Mouse (Mus musculus): ENCODE data around the gene Dpy19l3.

Gene Dpy19l3

GRCm38 (mm10) chr7:35754033-35754885 lies at the start of gene Dpy19l3:
Gene Dpy19l3, minus strand, starts transcription at chr7:35754454.
- DNase-seq (ENCODE audit: low spot score): no peak

- DNase-seq (ENCODE audit: low spot score): peak; percentile 56
These were observed 48.8 kb upstream of the Dpy19l3 start, which contains the start of gene Zfp507 for GRCm38 (mm10) chr7:35802906-35803595. Gene Zfp507, minus strand, starts transcription at chr7:35803003.

GRCm38 (mm10) chr7:35802201-35802905 lies 48.1 kb upstream of the Dpy19l3 start:
- no peak for DNase-seq (ENCODE audit: low spot score)

GRCm38 (mm10) chr7:35796123-35796522 lies 41.9 kb upstream of the Dpy19l3 start:
- DNase-seq (ENCODE audit: low spot score): no peak

GRCm38 (mm10) chr7:35794145-35794664 lies 40.0 kb upstream of the Dpy19l3 start:
- DNase-seq (ENCODE audit: low spot score): no peak

- no peak for DNase-seq (ENCODE audit: low spot score)
These were observed 38.0 kb upstream of the Dpy19l3 start for GRCm38 (mm10) chr7:35792150-35792848.

- no peak for DNase-seq (ENCODE audit: low spot score)
These were observed 36.7 kb upstream of the Dpy19l3 start for GRCm38 (mm10) chr7:35790926-35791325.

GRCm38 (mm10) chr7:35790201-35790600 lies 35.9 kb upstream of the Dpy19l3 start:
- no peak for DNase-seq (ENCODE audit: low spot score)

GRCm38 (mm10) chr7:35785579-35785978 lies 31.3 kb upstream of the Dpy19l3 start:
- DNase-seq (ENCODE audit: low spot score): no peak

GRCm38 (mm10) chr7:35782252-35782651 lies 28.0 kb upstream of the Dpy19l3 start:
- DNase-seq (ENCODE audit: low spot score): no peak

- no peak for DNase-seq (ENCODE audit: low spot score)
These were observed 19.9 kb upstream of the Dpy19l3 start for GRCm38 (mm10) chr7:35774127-35774526.

GRCm38 (mm10) chr7:35772347-35772746 lies 18.1 kb upstream of the Dpy19l3 start:
- no peak for DNase-seq (ENCODE audit: low spot score)

GRCm38 (mm10) chr7:35771106-35771505 lies 16.9 kb upstream of the Dpy19l3 start:
- DNase-seq (ENCODE audit: low spot score): no peak

GRCm38 (mm10) chr7:35770122-35770521 lies 15.9 kb upstream of the Dpy19l3 start:
- DNase-seq (ENCODE audit: low spot score): no peak

- DNase-seq (ENCODE audit: low spot score): no peak
These were observed 10.2 kb upstream of the Dpy19l3 start for GRCm38 (mm10) chr7:35764461-35764860.

GRCm38 (mm10) chr7:35761801-35762200 lies 7.5 kb upstream of the Dpy19l3 start:
- DNase-seq (ENCODE audit: low spot score): no peak

- no peak for DNase-seq (ENCODE audit: low spot score)
These were observed 5.3 kb upstream of the Dpy19l3 start for GRCm38 (mm10) chr7:35759602-35760001.

- no peak for DNase-seq (ENCODE audit: low spot score)
These were observed 2.5 kb upstream of the Dpy19l3 start for GRCm38 (mm10) chr7:35756510-35757440.

GRCm38 (mm10) chr7:35754886-35755168 lies 573 bp upstream of the Dpy19l3 start:
- no peak for DNase-seq (ENCODE audit: low spot score)

GRCm38 (mm10) chr7:35753319-35754032 lies 778 bp downstream of the Dpy19l3 start:
- no peak for DNase-seq (ENCODE audit: low spot score)

All from layer of hippocampus, adult 9-10 months (tissue).